Mouse (Mus musculus) left cerebral cortex, adult 2 months (tissue): ENCODE results near the gene Brcc3. TPM values are rescaled to one million over a fixed set of nuclear protein-coding genes. Genes with fewer than 3 reads are reported as not detected.
"Not testable (repeated sequence)": the region's sequence is repeated elsewhere in the genome, so short reads cannot be mapped to it uniquely, and the experiment has no call there.

Experiments used
- DNase-seq, 2 experiments: peaks; one replicate each; pipeline ENCODE4 v3.0.0; 2021 to 2022; ENCODE audit warnings: low spot score in 2 of 2, mixed read lengths in 1 of 2; ENCODE audit errors: extremely low spot score in 1 of 2
- H3K27ac ChIP-seq: fragments of 200-600 bp; 2 replicates; pipeline ENCODE4 v1.8.1; 2022
- H3K4me3 ChIP-seq: fragments of 200-600 bp; 2 replicates; pipeline ENCODE4 v1.8.1; 2022
- CTCF ChIP-seq: fragments of 200-600 bp; IDR thresholded peaks from 2 replicates; pipeline ENCODE4 v1.8.1; 2022; ENCODE audit warnings: antibody characterized with exemption, mild to moderate bottlenecking, moderate library complexity
- intact Hi-C: fragments of 180-260 bp; cut with DNase I; formaldehyde crosslinking; loops from one replicate; pipeline ENCODE4 v1.15.1; 2025
- total RNA-seq, 2 experiments: library from RNA; stranded (reverse); gene quantifications; 2 replicates each; pipeline ENCODE4 v1.2.3; 2021

Brcc3 gene
- total RNA-seq, 2 experiments from 2014 or later, result 30.9 to 37.1 TPM

DNA sequence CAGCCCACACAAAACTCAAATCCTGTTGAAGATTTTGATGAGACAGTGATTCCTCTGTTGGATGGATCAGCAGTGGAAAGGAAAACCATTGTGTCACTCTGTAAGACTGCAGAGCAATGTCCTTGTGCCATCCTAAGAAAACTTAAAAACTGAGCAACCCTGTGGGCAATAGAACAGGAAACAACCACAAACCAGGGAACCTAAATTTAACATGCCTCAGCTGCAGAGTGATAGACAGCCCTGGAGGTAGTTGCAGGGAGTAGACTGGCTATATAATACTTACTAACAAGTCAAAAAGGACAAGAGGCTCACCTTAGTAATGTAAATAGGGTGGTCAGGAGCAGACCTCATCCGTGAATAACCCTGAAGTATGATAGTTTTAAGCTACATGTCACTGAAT, 38.2 kb downstream of the Brcc3 start:
- DNase-seq, result no peak
- no peak for TF ChIP-seq CTCF
- Histone ChIP-seq H3K27ac (no peak overlapping the region), H3K4me3 (no peak overlapping the region)
- intact Hi-C loops, result no loop called here

DNA sequence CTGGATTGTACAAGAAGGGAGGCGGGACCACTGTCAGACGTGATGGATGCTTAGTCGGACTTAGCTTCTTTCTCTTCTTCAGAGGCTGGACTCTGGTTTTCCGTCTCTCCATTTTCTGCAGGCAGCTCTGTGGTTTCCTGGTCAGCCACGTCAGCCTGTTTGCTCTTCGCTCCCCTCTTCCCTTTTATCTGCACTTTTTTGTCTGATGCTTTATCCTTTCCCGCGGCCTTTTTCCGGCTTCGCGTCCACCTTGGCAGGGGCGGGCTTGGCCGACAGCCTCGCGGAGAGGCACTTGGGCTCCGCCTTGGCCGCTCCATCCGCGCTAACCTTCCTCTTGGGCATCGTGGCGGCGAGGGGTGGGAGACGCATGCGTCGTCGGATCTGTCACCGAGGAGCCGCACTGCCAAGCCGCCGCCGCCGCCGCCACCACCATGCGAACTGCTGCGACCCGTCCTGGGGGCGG, 58.8 kb downstream of the Brcc3 start:
- peak; percentile 51 to 70 for DNase-seq
- intact Hi-C loops, result loop anchor here (10.0 kb wide), 1 partner anchor 200 kb away; no protein-coding TSS in a partner anchor
- H3K27ac ChIP-seq, result not testable (repeated sequence)
- H3K4me3 ChIP-seq, result peak overlapping the region; percentile 46

- Histone ChIP-seq H3K4me3 (no peak overlapping the region), H3K27ac (no peak overlapping the region)
- DNase-seq, result no peak
- TF ChIP-seq CTCF, result no peak
- intact Hi-C loops, result no loop called here
These were observed 73.5 kb downstream of the Brcc3 start for GRCm38 (mm10) chrX:75489886-75490285.

Other genes starting within 250 kb of the Brcc3 start
- gene Fundc2, start 34.2 kb upstream of the Brcc3 start, total RNA-seq, result 10 to 100 TPM; 51.6 to 51.8 TPM
- 1 to 10 TPM; 3.6 TPM for gene F8, start 34.0 kb upstream of the Brcc3 start, total RNA-seq
- 10 to 100 TPM; 14.1 to 14.4 TPM for gene Cmc4, start within 50 bp of the Brcc3 start, total RNA-seq
- gene Mtcp1, start within 50 bp of the Brcc3 start, total RNA-seq, result 10 to 100 TPM in 1 of 2 experiments, 1 to 10 TPM in 1; 9.2 to 10.5 TPM
- 10 to 100 TPM; 63.6 to 64.8 TPM for gene Vbp1, start 97.7 kb downstream of the Brcc3 start, total RNA-seq
- gene Rab39b, start 161.6 kb downstream of the Brcc3 start, total RNA-seq, result 10 to 100 TPM; 37.6 to 38.8 TPM